Mouse (Mus musculus) cerebellum, adult 2 months (tissue): ENCODE measurements around the gene Tomm20l.
"Not testable (repeated sequence)": the region's sequence is repeated elsewhere in the genome, so short reads cannot be mapped to it uniquely, and the experiment has no call there.

Experiments used
- CTCF ChIP-seq: fragments of 200-500 bp; IDR thresholded peaks from 2 replicates; pipeline ENCODE4 v1.5.1; 2011; ENCODE audit warnings: low read depth, mild to moderate bottlenecking, control low read depth, low read length, moderate library complexity, borderline replicate concordance; ENCODE audit not compliant: insufficient read depth
- POLR2A ChIP-seq: fragments of 200-500 bp; IDR thresholded peaks from 2 replicates; pipeline ENCODE4 v1.6.1; 2011; ENCODE audit warnings: low read length, control low read depth, borderline replicate concordance; ENCODE audit not compliant: insufficient read depth

GRCm38 (mm10) chr12:71104275-71104674, 7.0 kb upstream of the Tomm20l start:
- not testable (repeated sequence) for TF ChIP-seq POLR2A, CTCF
